Mouse (Mus musculus) kidney, adult 2 months (tissue): ENCODE measurements around the gene Pim1.

ENCODE experiments used
- CTCF ChIP-seq: fragments of 200-500 bp; conservative IDR thresholded peaks from 2 replicates; pipeline ENCODE4 v1.5.1; 2011; ENCODE audit warnings: low read depth, mild to moderate bottlenecking, control low read depth, low read length, moderate library complexity, mixed read lengths; ENCODE audit not compliant: insufficient read depth, insufficient read length
- POLR2A ChIP-seq: fragments of 200-500 bp; IDR thresholded peaks from one replicate; pipeline ENCODE4 v1.6.1; 2011; ENCODE audit warnings: low read depth, low read length, control low read depth

- TF ChIP-seq POLR2A (no peak), CTCF (no peak)
These were observed 49.9 kb downstream of the Pim1 start for GRCm38 (mm10) chr17:29540426-29540825.
